Mouse (Mus musculus): ENCODE measurements around the gene Cotl1. TPM values are rescaled to one million over a fixed set of nuclear protein-coding genes. Genes with fewer than 3 reads are reported as not detected.
A peak's percentile ranks its signal among the peaks of the same experiment; 100 is the strongest.

Cotl1 gene
- polyA plus RNA-seq, 1 experiment from 2014 or later, result 28.8 TPM

- H3K36me3 ChIP-seq (replicated peaks; ENCODE audit: insufficient read depth, low read length), result peaks cover 6% of the 10 kb centered on the region; the same call in 1 of the 2 replicates
- H3K27ac ChIP-seq (ENCODE audit: low read depth), result peak overlapping the region; percentile 91
- no peak overlapping the region for H3K4me3 ChIP-seq (ENCODE audit: low read depth, low read length)
- H3K4me1 ChIP-seq (ENCODE audit: insufficient read depth), result peaks cover 31% of the 10 kb centered on the region
- H3K4me2 ChIP-seq (ENCODE audit: low read depth, low read length), result peak overlapping the region; percentile 22; the same call in 1 of the 2 replicates
- WGBS (ENCODE audit: insufficient replicate concordance), result 27% methylated on average over 6 of the region's 6 CpGs
- TF ChIP-seq CTCF (IDR thresholded peaks at IDR 0.05; ENCODE audit: low read depth) (peak; percentile 68), EP300 (IDR thresholded peaks at IDR 0.05; ENCODE audit: low read depth) (no peak)
- H3K9me3 ChIP-seq (ENCODE audit: low read length), result no peaks in the 10 kb centered on the region
- DNase-seq, result peak; percentile 47
- H3K9ac ChIP-seq (replicated peaks), result no peak overlapping the region
- no peaks in the 10 kb centered on the region for H3K27me3 ChIP-seq (ENCODE audit: insufficient read depth, low read length)
- peak; percentile 49 for ATAC-seq
These were observed 28.4 kb downstream of the Cotl1 start for GRCm38 (mm10) chr8:119811925-119812324.

GRCm38 (mm10) chr8:119810953-119811499 is 29.3 kb downstream of the Cotl1 start:
- Histone ChIP-seq H3K27me3 (ENCODE audit: insufficient read depth, low read length) (no peaks in the 10 kb centered on the region), H3K27ac (ENCODE audit: low read depth) (peak overlapping the region; percentile 91; the same call in 1 of the 2 replicates), H3K9me3 (ENCODE audit: low read length) (no peaks in the 10 kb centered on the region), H3K4me3 (ENCODE audit: low read depth, low read length) (no peak overlapping the region), H3K9ac (replicated peaks) (no peak overlapping the region), H3K4me2 (ENCODE audit: low read depth, low read length) (no peak overlapping the region), H3K36me3 (replicated peaks; ENCODE audit: insufficient read depth, low read length) (peaks cover 6% of the 10 kb centered on the region; the same call in 1 of the 2 replicates), H3K4me1 (ENCODE audit: insufficient read depth) (peaks cover 31% of the 10 kb centered on the region)
- no peak for DNase-seq
- ATAC-seq, result no peak
- TF ChIP-seq CTCF (IDR thresholded peaks at IDR 0.05; ENCODE audit: low read depth), result no peak
- TF ChIP-seq EP300 (IDR thresholded peaks at IDR 0.05; ENCODE audit: low read depth), result no peak
- 72% methylated on average over 14 of the region's 14 CpGs for WGBS (ENCODE audit: insufficient replicate concordance)

- H3K27ac ChIP-seq (ENCODE audit: low read depth), result no peak overlapping the region
These were observed 30.0 kb downstream of the Cotl1 start for GRCm38 (mm10) chr8:119810127-119810868.

GRCm38 (mm10) chr8:119809620-119810019 is 30.7 kb downstream of the Cotl1 start:
- Histone ChIP-seq H3K9me3 (ENCODE audit: low read length) (no peaks in the 10 kb centered on the region), H3K36me3 (replicated peaks; ENCODE audit: insufficient read depth, low read length) (peaks cover 6% of the 10 kb centered on the region; the same call in 1 of the 2 replicates), H3K4me3 (ENCODE audit: low read depth, low read length) (no peak overlapping the region), H3K4me1 (ENCODE audit: insufficient read depth) (peaks cover 30% of the 10 kb centered on the region), H3K27ac (ENCODE audit: low read depth) (no peak overlapping the region), H3K4me2 (ENCODE audit: low read depth, low read length) (no peak overlapping the region), H3K9ac (replicated peaks) (no peak overlapping the region), H3K27me3 (ENCODE audit: insufficient read depth, low read length) (no peaks in the 10 kb centered on the region)
- WGBS (ENCODE audit: insufficient replicate concordance), result 92% methylated on average over 9 of the region's 9 CpGs
- no peak for ATAC-seq
- no peak for DNase-seq
- TF ChIP-seq CTCF (IDR thresholded peaks at IDR 0.05; ENCODE audit: low read depth) (no peak), EP300 (IDR thresholded peaks at IDR 0.05; ENCODE audit: low read depth) (no peak)

More at GRCm38 (mm10) chr8:119810127-119810868, 30.0 kb downstream of the Cotl1 start:
- Histone ChIP-seq H3K27me3 (ENCODE audit: insufficient read depth, low read length) (no peaks in the 10 kb centered on the region), H3K4me3 (ENCODE audit: low read depth, low read length) (no peak overlapping the region), H3K4me1 (ENCODE audit: insufficient read depth) (peaks cover 31% of the 10 kb centered on the region), H3K9me3 (ENCODE audit: low read length) (no peaks in the 10 kb centered on the region), H3K9ac (replicated peaks) (no peak overlapping the region), H3K4me2 (ENCODE audit: low read depth, low read length) (no peak overlapping the region), H3K36me3 (replicated peaks; ENCODE audit: insufficient read depth, low read length) (peaks cover 6% of the 10 kb centered on the region; the same call in 1 of the 2 replicates)
- ATAC-seq (no peak), DNase-seq (no peak)
- 86% methylated on average over 23 of the region's 23 CpGs for WGBS (ENCODE audit: insufficient replicate concordance)
- TF ChIP-seq EP300 (IDR thresholded peaks at IDR 0.05; ENCODE audit: low read depth) (no peak), CTCF (IDR thresholded peaks at IDR 0.05; ENCODE audit: low read depth) (no peak)

GRCm38 (mm10) chr8:119807687-119808086 is 32.7 kb downstream of the Cotl1 start:
- no peak overlapping the region for H3K4me3 ChIP-seq (ENCODE audit: low read depth, low read length)
- DNase-seq (no peak), ATAC-seq (no peak)
- peaks cover 6% of the 10 kb centered on the region; the same call in 1 of the 2 replicates for H3K36me3 ChIP-seq (replicated peaks; ENCODE audit: insufficient read depth, low read length)
- H3K4me1 ChIP-seq (ENCODE audit: insufficient read depth), result peaks cover 11% of the 10 kb centered on the region
- 61% methylated on average over 4 of the region's 4 CpGs for WGBS (ENCODE audit: insufficient replicate concordance)
- H3K27me3 ChIP-seq (ENCODE audit: insufficient read depth, low read length), result no peaks in the 10 kb centered on the region
- no peak for TF ChIP-seq EP300 (IDR thresholded peaks at IDR 0.05; ENCODE audit: low read depth)
- TF ChIP-seq CTCF (IDR thresholded peaks at IDR 0.05; ENCODE audit: low read depth), result no peak
- no peak overlapping the region for H3K27ac ChIP-seq (ENCODE audit: low read depth)
- H3K9ac ChIP-seq (replicated peaks), result no peak overlapping the region
- H3K4me2 ChIP-seq (ENCODE audit: low read depth, low read length), result no peak overlapping the region
- no peaks in the 10 kb centered on the region for H3K9me3 ChIP-seq (ENCODE audit: low read length)
